Mouse (Mus musculus) megakaryocyte, embryonic 14.5 days (primary cell): ENCODE results near the gene Hist1h4d.

Experiments used
- FLI1 ChIP-seq: IDR thresholded peaks from 2 replicates; pipeline ENCODE4 v1.6.1; 2012; ENCODE audit warnings: low read length, inconsistent platforms, mixed read lengths
- GATA1 ChIP-seq: IDR thresholded peaks from 3 replicates; pipeline ENCODE4 v1.6.1; 2012; ENCODE audit warnings: mixed read lengths, low read length, inconsistent platforms, borderline replicate concordance

- TF ChIP-seq GATA1 = no peak
- TF ChIP-seq FLI1 = no peak
These were observed 29.2 kb upstream of the Hist1h4d start for GRCm38 (mm10) chr13:23551931-23552914.
